29 mouse cellular contexts compared by ENCODE assay signal in the genomic region with DNA sequence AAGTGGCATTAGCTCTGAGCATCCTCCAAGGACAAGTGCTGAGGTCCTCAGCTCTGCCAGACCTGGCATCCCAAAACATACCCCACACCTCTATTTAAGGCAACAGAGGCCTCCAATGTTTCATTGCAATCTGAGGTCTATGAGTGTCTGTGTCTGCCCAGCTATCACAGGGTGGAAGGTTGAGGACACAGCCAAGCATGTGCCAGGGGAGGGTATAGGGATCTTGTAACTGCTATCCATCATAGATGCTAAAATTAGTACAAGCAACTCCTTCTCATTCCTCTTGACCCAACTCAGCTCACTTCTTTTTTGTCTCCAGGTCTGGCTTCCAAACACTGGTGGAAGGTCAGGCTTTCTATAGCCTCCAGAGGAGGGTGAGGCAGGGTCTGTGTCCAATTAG.
DNase-seq lines count a peak whose midpoint lies in the region; ATAC-seq and TF ChIP-seq lines count a peak whose summit lies in the region.
"Had no signal": no experiment of that assay in that cellular context is flagged by ENCODE, and none has a peak within 500 bp of the region (broad histone marks: within the 10 kb centered on the region; RNA-seq: fewer than 3 reads in every experiment).

No protein-coding gene starts in this region.

- TF ChIP-seq CTCF in gastrocnemius, adult 2 months (IDR thresholded peaks at IDR 0.05): no peak
- TF ChIP-seq CTCF in heart, postnatal 0 days (IDR thresholded peaks at IDR 0.05; ENCODE audit: low read depth): no peak

- H3K9me3 ChIP-seq in heart, embryonic 10.5 days: no peaks in the 10 kb centered on the region
- H3K9me3 ChIP-seq in embryonic facial prominence, embryonic 10.5 days: no peaks in the 10 kb centered on the region
- H3K9me3 ChIP-seq in heart, postnatal 0 days (replicated peaks; ENCODE audit: control insufficient read depth, low read length): no peaks in the 10 kb centered on the region
- H3K9me3 ChIP-seq: embryonic facial prominence, embryonic 13.5 days; forebrain, embryonic 10.5 days; hindbrain, embryonic 12.5 days; limb, embryonic 15.5 days; liver, embryonic 13.5 days; megakaryocyte, embryonic 14.5 days; stomach, embryonic 15.5 days had no signal

- DNase-seq in gastrocnemius, adult 2 months: peak; percentile 73
- DNase-seq in gastrocnemius, postnatal 10 days: no peak
- DNase-seq in heart, embryonic 10.5 days (ENCODE audit: low spot score): peak; percentile 67
- no peak for DNase-seq in heart, postnatal 25 days (ENCODE audit: low spot score)
- no peak for DNase-seq in embryonic facial prominence, embryonic 10.5 days (ENCODE audit: low spot score)
- DNase-seq in heart, postnatal 0 days (ENCODE audit: low spot score): peak; percentile 25
- DNase-seq: adrenal gland, postnatal 14 days; cerebellum, adult 11 months; cerebellum, adult 9-11 months; embryo, embryonic 11 days; forebrain, postnatal 0 days; kidney, adult 8-10 months; kidney, postnatal 10 days; layer of hippocampus, postnatal 36 days; left cerebral cortex, postnatal 4 days; liver, embryonic 13.5 days; lung, adult 18-20 months; lung, postnatal 4 days; midbrain, embryonic 14.5 days had no signal

- H3K4me3 ChIP-seq in gastrocnemius, adult 2 months: no peak overlapping the region
- no peak overlapping the region for H3K4me3 ChIP-seq in heart, embryonic 10.5 days
- H3K4me3 ChIP-seq in embryonic facial prominence, embryonic 10.5 days: no peak overlapping the region
- no peak overlapping the region for H3K4me3 ChIP-seq in heart, postnatal 0 days (ENCODE audit: low read depth, low read length)
- H3K4me3 ChIP-seq: embryonic facial prominence, embryonic 13.5 days; forebrain, embryonic 10.5 days; hindbrain, embryonic 12.5 days; limb, embryonic 15.5 days; liver, embryonic 13.5 days; megakaryocyte, embryonic 14.5 days; stomach, embryonic 15.5 days had no signal

- no peak overlapping the region for H3K4me2 ChIP-seq in heart, postnatal 0 days (ENCODE audit: low read depth, low read length)
- H3K4me2 ChIP-seq: embryonic facial prominence, embryonic 13.5 days; hindbrain, embryonic 12.5 days; limb, embryonic 15.5 days; liver, embryonic 13.5 days; stomach, embryonic 15.5 days had no signal

- peak overlapping the region; percentile 74 for H3K27ac ChIP-seq in gastrocnemius, adult 2 months
- H3K27ac ChIP-seq in heart, embryonic 10.5 days: peak overlapping the region; percentile 53; the same call in 1 of the 2 replicates
- H3K27ac ChIP-seq in embryonic facial prominence, embryonic 10.5 days (replicated peaks): 0 out of 2 replicates have a peak overlapping the region, but pooled peaks have one; percentile 26
- H3K27ac ChIP-seq in heart, postnatal 0 days (ENCODE audit: low read depth): no peak overlapping the region
- H3K27ac ChIP-seq: embryonic facial prominence, embryonic 13.5 days; forebrain, embryonic 10.5 days; hindbrain, embryonic 12.5 days; hindbrain, postnatal 0 days; limb, embryonic 15.5 days; liver, embryonic 13.5 days; stomach, embryonic 15.5 days had no signal

- H3K9ac ChIP-seq in heart, postnatal 0 days (replicated peaks; ENCODE audit: low read depth, low read length): no peak overlapping the region
- H3K9ac ChIP-seq: embryonic facial prominence, embryonic 13.5 days; forebrain, postnatal 0 days; hindbrain, embryonic 12.5 days; limb, embryonic 15.5 days; liver, embryonic 13.5 days; stomach, embryonic 15.5 days had no signal

- no peak for TF ChIP-seq EP300 in heart, postnatal 0 days (IDR thresholded peaks at IDR 0.05; ENCODE audit: low read depth)

- intact Hi-C loops in gastrocnemius, adult 2 months (cut with DNase I): loop anchor here (2.0 to 5.0 kb wide), 2 partner anchors 31 to 49 kb away; no protein-coding TSS in a partner anchor
- intact Hi-C loops in heart, postnatal 25 days (cut with DNase I): no loop called here

- H3K4me1 ChIP-seq in heart, embryonic 10.5 days: peaks cover 35% of the 10 kb centered on the region
- H3K4me1 ChIP-seq in embryonic facial prominence, embryonic 10.5 days: peaks cover 27% of the 10 kb centered on the region
- H3K4me1 ChIP-seq in heart, postnatal 0 days (ENCODE audit: control insufficient read depth, insufficient read depth): peaks cover 19% of the 10 kb centered on the region

- H3K36me3 ChIP-seq in heart, embryonic 10.5 days: no peaks in the 10 kb centered on the region
- H3K36me3 ChIP-seq in embryonic facial prominence, embryonic 10.5 days (replicated peaks): no peaks in the 10 kb centered on the region
- no peaks in the 10 kb centered on the region for H3K36me3 ChIP-seq in heart, postnatal 0 days (replicated peaks; ENCODE audit: control insufficient read depth, insufficient read depth, low read length)
- H3K36me3 ChIP-seq: embryonic facial prominence, embryonic 13.5 days; forebrain, embryonic 10.5 days; hindbrain, embryonic 12.5 days; limb, embryonic 15.5 days; liver, embryonic 13.5 days; stomach, embryonic 15.5 days had no signal

- peak; percentile 68 for ATAC-seq in heart, postnatal 0 days (ENCODE audit: insufficient read depth, low read depth)
- no peak for ATAC-seq in inflammation-experienced regulatory T-cells, adult 6 months
- ATAC-seq: forebrain, postnatal 0 days; hindbrain, postnatal 0 days; intestine, embryonic 16.5 days; lung, postnatal 0 days had no signal

- H3K27me3 ChIP-seq in heart, embryonic 10.5 days (ENCODE audit: insufficient read depth, poor library complexity, severe bottlenecking): peaks cover 11% of the 10 kb centered on the region; the same call in 1 of the 2 replicates
- no peaks in the 10 kb centered on the region for H3K27me3 ChIP-seq in embryonic facial prominence, embryonic 10.5 days (replicated peaks; ENCODE audit: low read depth, poor library complexity, severe bottlenecking)
- no peaks in the 10 kb centered on the region for H3K27me3 ChIP-seq in heart, postnatal 0 days (ENCODE audit: control insufficient read depth, insufficient read depth, low read length)
- H3K27me3 ChIP-seq: embryonic facial prominence, embryonic 13.5 days; hindbrain, embryonic 12.5 days; limb, embryonic 15.5 days; stomach, embryonic 15.5 days had no signal

Comparison
In these comparisons a context has a peak if more than half of its experiments do, and no peak if none do; other contexts are left out.
1. DNase-seq: peak in gastrocnemius, adult 2 months (single experiment), heart, embryonic 10.5 days (single experiment) and heart, postnatal 0 days (single experiment); none in gastrocnemius, postnatal 10 days (single experiment), heart, postnatal 25 days (single experiment) and embryonic facial prominence, embryonic 10.5 days (single experiment).